Mouse (Mus musculus): ENCODE data around the gene Lexm. TPM values are rescaled to one million over a fixed set of nuclear protein-coding genes. Genes with fewer than 3 reads are reported as not detected.

Gene Lexm
- polyA plus RNA-seq, 1 experiment: not detected

- Histone ChIP-seq H3K27ac (ENCODE audit: control insufficient read depth, insufficient read depth, low read length) (no peak overlapping the region), H3K27me3 (ENCODE audit: control insufficient read depth, insufficient read depth, low read length) (no peaks in the 10 kb centered on the region), H3K36me3 (ENCODE audit: control insufficient read depth, insufficient read depth, low read length) (no peaks in the 10 kb centered on the region), H3K4me3 (ENCODE audit: control insufficient read depth, insufficient read depth, low read length) (no peak overlapping the region), H3K4me1 (replicated peaks; ENCODE audit: control insufficient read depth, insufficient read depth, low read length) (peaks cover 2% of the 10 kb centered on the region)
- 89% methylated on average over 3 of the region's 3 CpGs for WGBS
- TF ChIP-seq CTCF (IDR thresholded peaks at IDR 0.05; ENCODE audit: borderline replicate concordance, control insufficient read depth, extremely low read depth, insufficient read depth, low read length, poor library complexity): no peak
- no peak for TF ChIP-seq POLR2A (IDR thresholded peaks at IDR 0.05; ENCODE audit: control insufficient read depth, extremely low read depth, insufficient read depth, low read length, poor library complexity)
- no peak for DNase-seq
Observed at GRCm38 (mm10) chr4:106596200-106596599, 20.8 kb downstream of the Lexm start.

- no peak overlapping the region for H3K27ac ChIP-seq (ENCODE audit: control insufficient read depth, insufficient read depth, low read length)
- WGBS: 64% methylated on average over 7 of the region's 7 CpGs
Observed at GRCm38 (mm10) chr4:106593636-106594035, 23.4 kb downstream of the Lexm start.

GRCm38 (mm10) chr4:106590871-106591270 lies 26.2 kb downstream of the Lexm start:
- peaks cover 16% of the 10 kb centered on the region for H3K4me1 ChIP-seq (replicated peaks; ENCODE audit: control insufficient read depth, insufficient read depth, low read length)
- no peak for DNase-seq
- no peak for TF ChIP-seq CTCF (IDR thresholded peaks at IDR 0.05; ENCODE audit: borderline replicate concordance, control insufficient read depth, extremely low read depth, insufficient read depth, low read length, poor library complexity)
- no peak for TF ChIP-seq POLR2A (IDR thresholded peaks at IDR 0.05; ENCODE audit: control insufficient read depth, extremely low read depth, insufficient read depth, low read length, poor library complexity)
- H3K27ac ChIP-seq (ENCODE audit: control insufficient read depth, insufficient read depth, low read length): peak overlapping the region; percentile 84
- H3K36me3 ChIP-seq (ENCODE audit: control insufficient read depth, insufficient read depth, low read length): peaks cover 22% of the 10 kb centered on the region
- no peak overlapping the region for H3K4me3 ChIP-seq (ENCODE audit: control insufficient read depth, insufficient read depth, low read length)
- 76% methylated on average over 9 of the region's 9 CpGs for WGBS
- H3K27me3 ChIP-seq (ENCODE audit: control insufficient read depth, insufficient read depth, low read length): no peaks in the 10 kb centered on the region

More at GRCm38 (mm10) chr4:106593636-106594035, 23.4 kb downstream of the Lexm start:
- Histone ChIP-seq H3K27me3 (ENCODE audit: control insufficient read depth, insufficient read depth, low read length) (no peaks in the 10 kb centered on the region), H3K4me3 (ENCODE audit: control insufficient read depth, insufficient read depth, low read length) (no peak overlapping the region), H3K36me3 (ENCODE audit: control insufficient read depth, insufficient read depth, low read length) (no peaks in the 10 kb centered on the region), H3K4me1 (replicated peaks; ENCODE audit: control insufficient read depth, insufficient read depth, low read length) (peaks cover 16% of the 10 kb centered on the region)
- TF ChIP-seq CTCF (IDR thresholded peaks at IDR 0.05; ENCODE audit: borderline replicate concordance, control insufficient read depth, extremely low read depth, insufficient read depth, low read length, poor library complexity) (no peak; the same call in 1 of the 2 replicates), POLR2A (IDR thresholded peaks at IDR 0.05; ENCODE audit: control insufficient read depth, extremely low read depth, insufficient read depth, low read length, poor library complexity) (no peak)
- DNase-seq: no peak

GRCm38 (mm10) chr4:106590142-106590541 lies 26.9 kb downstream of the Lexm start:
- H3K4me1 ChIP-seq (replicated peaks; ENCODE audit: control insufficient read depth, insufficient read depth, low read length): peaks cover 16% of the 10 kb centered on the region
- peak overlapping the region; percentile 27 for H3K4me3 ChIP-seq (ENCODE audit: control insufficient read depth, insufficient read depth, low read length)
- no peaks in the 10 kb centered on the region for H3K27me3 ChIP-seq (ENCODE audit: control insufficient read depth, insufficient read depth, low read length)
- WGBS: 79% methylated on average over 9 of the region's 9 CpGs
- DNase-seq: no peak
- peaks cover 27% of the 10 kb centered on the region for H3K36me3 ChIP-seq (ENCODE audit: control insufficient read depth, insufficient read depth, low read length)
- TF ChIP-seq POLR2A (IDR thresholded peaks at IDR 0.05; ENCODE audit: control insufficient read depth, extremely low read depth, insufficient read depth, low read length, poor library complexity) (no peak), CTCF (IDR thresholded peaks at IDR 0.05; ENCODE audit: borderline replicate concordance, control insufficient read depth, extremely low read depth, insufficient read depth, low read length, poor library complexity) (no peak)
- H3K27ac ChIP-seq (ENCODE audit: control insufficient read depth, insufficient read depth, low read length): peak overlapping the region; percentile 84

GRCm38 (mm10) chr4:106587075-106587474 lies 30.0 kb downstream of the Lexm start:
- H3K27ac ChIP-seq (ENCODE audit: control insufficient read depth, insufficient read depth, low read length): no peak overlapping the region
- no peak for DNase-seq
- H3K27me3 ChIP-seq (ENCODE audit: control insufficient read depth, insufficient read depth, low read length): no peaks in the 10 kb centered on the region
- TF ChIP-seq POLR2A (IDR thresholded peaks at IDR 0.05; ENCODE audit: control insufficient read depth, extremely low read depth, insufficient read depth, low read length, poor library complexity) (no peak), CTCF (IDR thresholded peaks at IDR 0.05; ENCODE audit: borderline replicate concordance, control insufficient read depth, extremely low read depth, insufficient read depth, low read length, poor library complexity) (no peak)
- peaks cover 16% of the 10 kb centered on the region for H3K4me1 ChIP-seq (replicated peaks; ENCODE audit: control insufficient read depth, insufficient read depth, low read length)
- WGBS: 98% methylated on average over 6 of the region's 6 CpGs
- H3K36me3 ChIP-seq (ENCODE audit: control insufficient read depth, insufficient read depth, low read length): peaks cover 31% of the 10 kb centered on the region
- H3K4me3 ChIP-seq (ENCODE audit: control insufficient read depth, insufficient read depth, low read length): no peak overlapping the region

GRCm38 (mm10) chr4:106584665-106585064 lies 32.4 kb downstream of the Lexm start:
- TF ChIP-seq POLR2A (IDR thresholded peaks at IDR 0.05; ENCODE audit: control insufficient read depth, extremely low read depth, insufficient read depth, low read length, poor library complexity) (no peak), CTCF (IDR thresholded peaks at IDR 0.05; ENCODE audit: borderline replicate concordance, control insufficient read depth, extremely low read depth, insufficient read depth, low read length, poor library complexity) (no peak)
- no peak overlapping the region for H3K4me3 ChIP-seq (ENCODE audit: control insufficient read depth, insufficient read depth, low read length)
- H3K36me3 ChIP-seq (ENCODE audit: control insufficient read depth, insufficient read depth, low read length): peaks cover 31% of the 10 kb centered on the region
- no peak overlapping the region for H3K27ac ChIP-seq (ENCODE audit: control insufficient read depth, insufficient read depth, low read length)
- peaks cover 14% of the 10 kb centered on the region for H3K4me1 ChIP-seq (replicated peaks; ENCODE audit: control insufficient read depth, insufficient read depth, low read length)
- H3K27me3 ChIP-seq (ENCODE audit: control insufficient read depth, insufficient read depth, low read length): no peaks in the 10 kb centered on the region
- whole genome bisulfite sequencing: 90% methylated on average over 4 of the region's 4 CpGs
- DNase-seq: no peak
